Mouse (Mus musculus): ENCODE data around the gene Nanos2. TPM values are rescaled to one million over a fixed set of nuclear protein-coding genes. Genes with fewer than 3 reads are reported as not detected.

Gene Nanos2
- polyA plus RNA-seq, 1 experiment, result not detected

DNA sequence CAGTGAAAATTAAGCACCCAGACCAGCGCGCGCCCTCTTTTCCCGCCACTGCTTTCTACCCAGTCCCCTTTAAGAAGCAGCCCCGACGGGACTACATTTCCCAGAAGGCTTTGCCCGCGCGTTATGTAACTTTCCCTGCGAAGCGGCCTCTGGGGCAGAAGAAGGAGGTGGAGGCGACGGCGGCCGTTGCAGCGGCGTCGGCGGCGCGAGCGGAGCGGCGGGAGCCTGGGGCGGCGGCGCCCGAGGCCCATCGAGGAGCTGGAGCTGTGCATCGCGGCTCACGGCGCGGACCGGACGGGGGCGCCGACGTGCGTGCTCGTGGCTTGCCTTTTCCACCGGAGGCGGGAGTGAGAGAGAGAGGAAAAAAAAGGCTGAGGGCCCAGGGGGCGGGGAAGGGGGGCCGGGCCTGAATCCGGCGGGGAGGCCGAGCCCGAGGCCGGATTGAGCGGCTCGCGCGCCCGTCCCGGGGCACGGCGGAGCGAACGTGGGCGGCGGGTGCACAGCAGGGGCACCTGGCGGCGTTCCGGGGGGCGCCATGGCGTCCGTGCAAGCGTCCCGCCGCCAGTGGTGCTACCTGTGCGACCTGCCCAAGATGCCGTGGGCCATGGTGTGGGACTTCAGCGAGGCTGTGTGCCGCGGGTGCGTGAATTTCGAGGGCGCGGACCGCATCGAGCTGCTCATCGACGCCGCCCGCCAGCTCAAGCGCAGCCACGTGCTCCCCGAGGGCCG, 16.9 kb downstream of the Nanos2 start, which contains the start of gene Irf2bp1:
Gene Irf2bp1 (plus strand): TSS at position 143 of the 729 bp plus-strand sequence.
- no peak for TF ChIP-seq CTCF (IDR thresholded peaks at IDR 0.05; ENCODE audit: control insufficient read depth, insufficient read depth, low read length)
- TF ChIP-seq POLR2A (IDR thresholded peaks at IDR 0.05; ENCODE audit: borderline replicate concordance, control insufficient read depth, low read depth, low read length), result peak; percentile 81; the same call in 1 of the 2 replicates
- peak within 1 kb of the TSS; percentile 90 for H3K27ac ChIP-seq (ENCODE audit: control insufficient read depth, insufficient read depth, low read depth, low read length, poor library complexity)
- WGBS, result under 1% methylated on average over 86 of the region's 90 CpGs
- no peaks in the 10 kb centered on the region; the same call in 1 of the 2 replicates for H3K4me1 ChIP-seq (ENCODE audit: control insufficient read depth, insufficient read depth, low read length)
- H3K4me3 ChIP-seq (replicated peaks; ENCODE audit: control insufficient read depth, low read depth, low read length), result peak within 1 kb of the TSS; percentile 82

DNA sequence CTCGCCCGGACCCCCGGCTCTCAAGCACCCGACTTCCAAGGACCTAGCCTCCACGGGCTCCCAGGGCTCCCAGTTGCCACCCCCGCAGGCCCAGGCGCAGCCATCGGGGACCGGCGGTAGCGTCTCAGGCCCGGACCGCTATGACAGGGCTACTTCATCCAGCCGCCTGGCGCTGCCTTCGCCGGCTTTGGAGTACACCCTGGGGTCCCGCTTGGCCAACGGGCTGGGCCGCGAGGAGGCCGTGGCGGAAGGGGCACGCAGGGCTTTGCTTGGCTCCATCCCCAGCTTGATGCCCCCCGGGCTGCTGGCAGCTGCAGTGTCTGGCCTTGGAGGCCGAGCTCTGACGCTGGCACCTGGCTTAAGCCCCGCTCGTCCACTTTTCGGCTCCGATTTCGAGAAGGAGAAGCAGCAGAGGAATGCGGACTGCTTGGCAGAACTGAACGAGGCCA, 17.5 kb downstream of the Nanos2 start:
- Histone ChIP-seq H3K4me1 (ENCODE audit: control insufficient read depth, insufficient read depth, low read length) (no peaks in the 10 kb centered on the region; the same call in 1 of the 2 replicates), H3K27ac (ENCODE audit: control insufficient read depth, insufficient read depth, low read depth, low read length, poor library complexity) (peak overlapping the region; percentile 90; the same call in 1 of the 2 replicates), H3K4me3 (replicated peaks; ENCODE audit: control insufficient read depth, low read depth, low read length) (peak overlapping the region; percentile 82)
- no peak for TF ChIP-seq POLR2A (IDR thresholded peaks at IDR 0.05; ENCODE audit: borderline replicate concordance, control insufficient read depth, low read depth, low read length)
- TF ChIP-seq CTCF (IDR thresholded peaks at IDR 0.05; ENCODE audit: control insufficient read depth, insufficient read depth, low read length), result no peak
- WGBS, result 18% methylated on average over 34 of the region's 34 CpGs

DNA sequence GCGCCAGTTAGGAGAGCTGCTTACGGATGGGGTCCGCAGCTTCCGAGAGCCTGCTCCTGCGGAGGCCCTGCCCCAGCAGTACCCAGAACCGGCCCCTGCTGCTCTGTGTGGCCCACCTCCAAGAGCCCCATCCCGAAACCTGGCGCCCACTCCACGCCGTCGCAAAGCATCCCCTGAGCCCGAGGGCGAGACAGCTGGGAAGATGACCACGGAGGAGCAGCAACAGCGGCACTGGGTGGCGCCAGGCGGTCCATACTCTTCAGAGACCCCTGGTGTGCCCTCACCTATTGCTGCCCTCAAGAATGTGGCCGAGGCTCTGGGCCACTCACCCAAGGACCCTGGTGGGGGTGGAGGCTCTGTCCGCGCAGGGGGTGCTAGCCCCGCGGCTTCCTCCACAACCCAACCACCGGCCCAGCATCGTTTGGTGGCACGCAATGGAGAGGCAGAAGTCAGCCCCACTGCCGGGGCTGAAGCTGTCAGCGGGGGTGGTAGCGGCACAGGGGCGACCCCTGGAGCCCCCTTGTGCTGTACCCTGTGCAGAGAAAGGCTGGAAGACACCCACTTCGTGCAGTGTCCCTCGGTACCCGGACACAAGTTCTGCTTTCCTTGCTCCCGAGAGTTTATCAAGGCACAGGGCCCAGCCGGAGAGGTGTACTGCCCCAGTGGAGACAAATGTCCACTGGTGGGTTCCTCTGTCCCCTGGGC, 18.4 kb downstream of the Nanos2 start:
- TF ChIP-seq CTCF (IDR thresholded peaks at IDR 0.05; ENCODE audit: control insufficient read depth, insufficient read depth, low read length) (no peak), POLR2A (IDR thresholded peaks at IDR 0.05; ENCODE audit: borderline replicate concordance, control insufficient read depth, low read depth, low read length) (no peak)
- Histone ChIP-seq H3K4me1 (ENCODE audit: control insufficient read depth, insufficient read depth, low read length) (no peaks in the 10 kb centered on the region; the same call in 1 of the 2 replicates), H3K27ac (ENCODE audit: control insufficient read depth, insufficient read depth, low read depth, low read length, poor library complexity) (no peak overlapping the region), H3K4me3 (replicated peaks; ENCODE audit: control insufficient read depth, low read depth, low read length) (no peak overlapping the region)
- 87% methylated on average over 34 of the region's 34 CpGs for WGBS

DNA sequence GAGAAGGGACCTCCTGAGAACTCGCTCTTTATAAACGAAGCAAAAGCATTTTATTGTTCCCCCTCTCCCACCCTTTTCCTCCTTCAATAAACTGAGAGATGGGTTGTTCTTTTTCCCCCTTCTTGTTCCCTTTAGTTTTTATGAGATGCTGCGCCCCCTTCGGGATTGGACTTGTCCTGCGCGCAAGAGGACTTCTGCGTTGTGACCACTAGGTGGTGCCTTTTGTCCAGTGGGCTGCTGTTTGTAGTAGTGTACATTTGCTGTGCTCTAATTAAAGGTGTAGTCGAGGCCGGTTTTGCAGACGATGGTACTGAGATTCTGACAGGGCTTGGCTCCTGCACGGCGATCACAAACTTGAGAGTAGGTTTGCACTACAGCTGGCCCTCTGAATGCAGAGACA, 19.3 kb downstream of the Nanos2 start:
- no peak overlapping the region for H3K4me3 ChIP-seq (replicated peaks; ENCODE audit: control insufficient read depth, low read depth, low read length)
- no peaks in the 10 kb centered on the region; the same call in 1 of the 2 replicates for H3K4me1 ChIP-seq (ENCODE audit: control insufficient read depth, insufficient read depth, low read length)
- H3K27ac ChIP-seq (ENCODE audit: control insufficient read depth, insufficient read depth, low read depth, low read length, poor library complexity), result no peak overlapping the region
- 2% methylated on average over 12 of the region's 12 CpGs for WGBS
- no peak for TF ChIP-seq POLR2A (IDR thresholded peaks at IDR 0.05; ENCODE audit: borderline replicate concordance, control insufficient read depth, low read depth, low read length)
- TF ChIP-seq CTCF (IDR thresholded peaks at IDR 0.05; ENCODE audit: control insufficient read depth, insufficient read depth, low read length), result peak; percentile 98

DNA sequence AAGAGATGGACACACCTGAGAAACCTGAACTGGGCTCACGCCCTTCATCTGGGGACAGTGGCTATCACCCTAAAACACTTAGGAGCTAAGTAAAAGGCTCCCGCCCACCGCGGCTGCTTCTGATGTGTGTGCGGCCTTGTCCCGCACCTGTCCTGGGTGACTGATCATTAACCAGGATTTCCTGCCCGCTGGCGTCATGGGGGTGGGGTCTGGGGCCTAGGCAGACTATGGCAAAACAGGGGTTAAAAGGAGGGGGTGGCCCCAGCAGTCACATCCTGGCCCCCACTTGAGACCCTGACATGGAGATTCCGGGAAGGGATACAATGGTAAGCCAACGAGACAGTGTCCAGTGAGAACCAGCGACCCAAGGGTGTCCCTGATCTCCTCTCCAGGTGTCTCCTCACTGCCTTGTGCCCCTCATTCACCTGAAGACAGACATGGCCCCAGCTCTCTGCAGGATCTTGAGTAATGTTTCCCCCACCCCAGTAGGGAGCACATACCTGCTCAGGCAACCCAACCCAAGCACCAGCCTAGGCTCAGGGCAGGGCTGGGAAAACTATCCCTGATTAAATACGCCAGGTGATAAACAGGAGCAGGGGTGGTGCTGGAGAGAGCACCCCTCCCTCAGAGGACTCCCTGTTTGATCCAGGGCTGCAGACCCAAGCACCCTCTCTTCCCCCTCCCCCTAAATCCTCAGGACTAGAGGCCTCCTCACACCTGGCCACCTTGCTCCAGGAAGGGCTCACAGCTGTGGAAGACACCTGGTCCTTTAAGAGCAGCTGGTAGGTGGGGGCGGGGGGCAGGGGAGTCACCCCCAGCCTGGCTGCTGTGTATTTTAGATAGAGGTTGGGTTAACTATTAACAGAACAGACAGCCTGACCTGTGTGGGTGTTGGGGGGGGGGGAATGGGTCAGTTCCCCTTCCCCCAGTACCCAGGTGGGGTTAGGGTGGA, 20.1 kb downstream of the Nanos2 start:
- Histone ChIP-seq H3K4me3 (replicated peaks; ENCODE audit: control insufficient read depth, low read depth, low read length) (no peak overlapping the region), H3K27ac (ENCODE audit: control insufficient read depth, insufficient read depth, low read depth, low read length, poor library complexity) (no peak overlapping the region), H3K4me1 (ENCODE audit: control insufficient read depth, insufficient read depth, low read length) (no peaks in the 10 kb centered on the region; the same call in 1 of the 2 replicates)
- WGBS, result 75% methylated on average over 13 of the region's 13 CpGs
- no peak for TF ChIP-seq POLR2A (IDR thresholded peaks at IDR 0.05; ENCODE audit: borderline replicate concordance, control insufficient read depth, low read depth, low read length)
- TF ChIP-seq CTCF (IDR thresholded peaks at IDR 0.05; ENCODE audit: control insufficient read depth, insufficient read depth, low read length), result no peak

DNA sequence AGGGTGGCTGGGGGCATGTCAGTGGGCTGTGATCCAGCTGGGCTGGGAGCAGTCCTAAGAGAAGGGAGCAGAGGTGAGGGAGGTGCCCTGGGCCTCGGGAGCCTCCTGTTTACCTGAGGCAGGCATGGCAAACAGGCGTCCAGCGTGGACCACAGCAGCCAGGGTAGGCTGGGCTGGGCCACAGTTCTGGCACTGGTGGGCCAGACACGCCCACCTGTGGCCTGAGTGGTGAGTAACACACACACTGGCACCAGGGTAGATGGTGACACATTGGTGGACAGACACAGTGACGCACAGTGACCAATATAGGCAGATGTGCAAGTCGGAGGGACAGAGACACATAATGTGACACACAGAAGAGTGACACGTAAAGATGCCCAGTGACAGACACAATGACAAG, 23.4 kb downstream of the Nanos2 start:
- Histone ChIP-seq H3K27ac (ENCODE audit: control insufficient read depth, insufficient read depth, low read depth, low read length, poor library complexity) (no peak overlapping the region), H3K4me3 (replicated peaks; ENCODE audit: control insufficient read depth, low read depth, low read length) (no peak overlapping the region), H3K4me1 (ENCODE audit: control insufficient read depth, insufficient read depth, low read length) (no peaks in the 10 kb centered on the region; the same call in 1 of the 2 replicates)
- TF ChIP-seq POLR2A (IDR thresholded peaks at IDR 0.05; ENCODE audit: borderline replicate concordance, control insufficient read depth, low read depth, low read length) (no peak), CTCF (IDR thresholded peaks at IDR 0.05; ENCODE audit: control insufficient read depth, insufficient read depth, low read length) (no peak)
- WGBS, result 75% methylated on average over 7 of the region's 7 CpGs

DNA sequence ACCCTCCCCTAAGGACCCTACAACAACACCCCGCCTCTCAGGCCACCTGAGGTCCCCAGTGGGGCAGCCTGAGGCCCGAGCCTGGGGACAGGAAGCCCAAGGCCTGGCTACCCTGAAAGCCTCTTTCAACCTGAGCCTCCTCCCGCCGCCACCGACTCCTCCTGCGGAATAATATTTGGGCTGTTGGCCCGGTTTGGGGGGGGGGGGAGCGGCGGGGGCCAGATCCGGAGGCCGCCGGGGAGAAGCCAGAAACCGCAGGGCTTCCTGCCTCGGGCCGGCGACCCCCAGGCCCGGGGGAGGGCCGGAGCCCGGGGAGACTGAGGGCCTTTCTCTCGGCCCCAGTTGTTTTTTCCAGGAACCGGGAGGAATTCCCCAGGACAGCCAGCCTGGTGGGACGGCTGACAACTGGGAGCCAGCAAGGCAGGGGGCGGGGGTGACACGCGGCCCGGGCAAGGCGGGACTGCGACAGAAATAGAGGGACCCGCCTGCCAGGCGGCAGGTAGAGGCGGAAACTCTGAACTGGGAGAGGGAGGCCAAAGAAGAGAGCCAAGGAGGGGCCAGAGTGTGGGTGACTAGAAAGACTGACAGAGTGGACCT, 24.9 kb downstream of the Nanos2 start:
- 2% methylated on average over 31 of the region's 31 CpGs for WGBS
- H3K4me1 ChIP-seq (ENCODE audit: control insufficient read depth, insufficient read depth, low read length), result no peaks in the 10 kb centered on the region; the same call in 1 of the 2 replicates
- H3K27ac ChIP-seq (ENCODE audit: control insufficient read depth, insufficient read depth, low read depth, low read length, poor library complexity), result no peak overlapping the region
- no peak overlapping the region for H3K4me3 ChIP-seq (replicated peaks; ENCODE audit: control insufficient read depth, low read depth, low read length)
- no peak for TF ChIP-seq CTCF (IDR thresholded peaks at IDR 0.05; ENCODE audit: control insufficient read depth, insufficient read depth, low read length)
- TF ChIP-seq POLR2A (IDR thresholded peaks at IDR 0.05; ENCODE audit: borderline replicate concordance, control insufficient read depth, low read depth, low read length), result no peak

All from bone marrow, adult 2 months (tissue).